Mouse (Mus musculus) neural tube, embryonic 11.5 days (tissue): ENCODE results near the gene Sema4d. TPM values are rescaled to one million over a fixed set of nuclear protein-coding genes. Genes with fewer than 3 reads are reported as not detected.

ENCODE experiments used
- ATAC-seq: fragments of 200-750 bp; cut with Nextera tagmentation; 2 replicates; pipeline ENCODE4 v1.8.0; 2017; ENCODE audit warnings: moderate number of reproducible peaks, mild to moderate bottlenecking, moderate TSS enrichment, moderate library complexity; ENCODE audit not compliant: insufficient read depth, low FRiP score, low TSS enrichment
- DNase-seq: peaks from one replicate; pipeline ENCODE4 v3.0.0-alpha.2; 2015; ENCODE audit warnings: low spot score
- H3K27ac ChIP-seq: fragments of 300-500 bp; sonication (generic); 2 replicates; pipeline ENCODE4 v1.5.1; 2014; ENCODE audit warnings: low read depth, mild to moderate bottlenecking, low read length
- H3K27me3 ChIP-seq: fragments of 300-500 bp; sonication (generic); 2 replicates; pipeline ENCODE4 v1.6.1; 2014; ENCODE audit warnings: mild to moderate bottlenecking, low read length, mixed read lengths; ENCODE audit not compliant: control insufficient read depth, insufficient read depth
- H3K36me3 ChIP-seq: fragments of 300-500 bp; sonication (generic); 2 replicates; pipeline ENCODE4 v1.6.1; 2014; ENCODE audit warnings: mild to moderate bottlenecking, low read length, moderate library complexity, mixed read lengths; ENCODE audit not compliant: control insufficient read depth, insufficient read depth
- H3K4me1 ChIP-seq: fragments of 300-500 bp; sonication (generic); 2 replicates; pipeline ENCODE4 v1.6.1; 2014; ENCODE audit warnings: low read length, mixed read lengths; ENCODE audit not compliant: control insufficient read depth, insufficient read depth
- H3K4me2 ChIP-seq: fragments of 300-500 bp; sonication (generic); 2 replicates; pipeline ENCODE4 v1.6.1; 2014; ENCODE audit warnings: low read depth, mild to moderate bottlenecking, moderate library complexity
- H3K4me3 ChIP-seq: fragments of 300-500 bp; sonication (generic); 2 replicates; pipeline ENCODE4 v1.5.1; 2014; ENCODE audit warnings: low read depth, low read length
- H3K9ac ChIP-seq: fragments of 300-500 bp; sonication (generic); 2 replicates; pipeline ENCODE4 v1.6.1; 2014; ENCODE audit warnings: mild to moderate bottlenecking, low read length
- H3K9me3 ChIP-seq: fragments of 300-500 bp; sonication (generic); 2 replicates; pipeline ENCODE4 v1.6.1; 2016; ENCODE audit warnings: low read length; ENCODE audit not compliant: control insufficient read depth
- WGBS: fragments of 180-500 bp; shearing (Covaris S2); extraction: QIAGEN DNeasy Blood & Tissue Kit; methylation state at CpG from one replicate; pipeline ENCODE4 v1.1.7; 2014; 5-methylcytosine and 5-hydroxymethylcytosine counted together
- polyA plus RNA-seq: library from polyadenylated mRNA; unstranded; fragments of >200 nt; fragmentation: Nextera tagmentation; extraction: Ambion mirVana; gene quantifications from 2 replicates; pipeline ENCODE4 v1.2.1, GENCODE M21; 2014

The Sema4d gene
- polyA plus RNA-seq, 1 experiment from 2014 or later = 6.7 TPM

GRCm38 (mm10) chr13:51658094-51658493 is 135.5 kb downstream of the Sema4d start:
- no peaks in the 10 kb centered on the region for H3K9me3 ChIP-seq
- no peak overlapping the region for H3K4me2 ChIP-seq
- ATAC-seq (no peak), DNase-seq (no peak)
- no peak overlapping the region for H3K27ac ChIP-seq
- 93% methylated on average over 3 of the region's 3 CpGs for WGBS
- no peaks in the 10 kb centered on the region for H3K4me1 ChIP-seq
- peaks cover 21% of the 10 kb centered on the region for H3K36me3 ChIP-seq
- no peak overlapping the region for H3K9ac ChIP-seq
- H3K4me3 ChIP-seq = no peak overlapping the region
- no peaks in the 10 kb centered on the region for H3K27me3 ChIP-seq

- Histone ChIP-seq H3K36me3 (peaks cover 19% of the 10 kb centered on the region), H3K4me2 (no peak overlapping the region), H3K4me3 (no peak overlapping the region), H3K4me1 (no peaks in the 10 kb centered on the region), H3K9ac (no peak overlapping the region), H3K9me3 (no peaks in the 10 kb centered on the region), H3K27ac (no peak overlapping the region), H3K27me3 (no peaks in the 10 kb centered on the region)
- DNase-seq = no peak
- no peak for ATAC-seq
- WGBS = 94% methylated on average over 13 of the region's 13 CpGs
Measured at GRCm38 (mm10) chr13:51656516-51657235, 136.9 kb downstream of the Sema4d start.

- no peaks in the 10 kb centered on the region for H3K9me3 ChIP-seq
- DNase-seq (no peak), ATAC-seq (no peak)
- WGBS = 93% methylated on average over 9 of the region's 9 CpGs
- H3K4me1 ChIP-seq = no peaks in the 10 kb centered on the region
- H3K27ac ChIP-seq = no peak overlapping the region
- H3K9ac ChIP-seq = no peak overlapping the region
- no peaks in the 10 kb centered on the region for H3K27me3 ChIP-seq
- H3K4me3 ChIP-seq = no peak overlapping the region
- H3K36me3 ChIP-seq = peaks cover 19% of the 10 kb centered on the region
- H3K4me2 ChIP-seq = no peak overlapping the region
Measured at GRCm38 (mm10) chr13:51653961-51654360, 139.6 kb downstream of the Sema4d start.

GRCm38 (mm10) chr13:51653159-51653558 is 140.4 kb downstream of the Sema4d start:
- Histone ChIP-seq H3K9ac (no peak overlapping the region), H3K36me3 (peaks cover 17% of the 10 kb centered on the region), H3K27ac (no peak overlapping the region), H3K9me3 (no peaks in the 10 kb centered on the region), H3K4me1 (no peaks in the 10 kb centered on the region), H3K4me2 (no peak overlapping the region), H3K27me3 (no peaks in the 10 kb centered on the region), H3K4me3 (no peak overlapping the region)
- 94% methylated on average over 6 of the region's 6 CpGs for WGBS
- ATAC-seq (no peak), DNase-seq (no peak)

- H3K27me3 ChIP-seq = no peaks in the 10 kb centered on the region
- peaks cover 4% of the 10 kb centered on the region; the same call in 1 of the 2 replicates for H3K4me1 ChIP-seq
- H3K4me3 ChIP-seq = peak within 1 kb of the TSS; percentile 68
- peak within 1 kb of the TSS; percentile 61 for H3K4me2 ChIP-seq
- H3K9me3 ChIP-seq = no peaks in the 10 kb centered on the region
- DNase-seq (peak; percentile 95), ATAC-seq (peak; percentile 94)
- under 1% methylated on average over 69 of the region's 69 CpGs for WGBS
- peaks cover 17% of the 10 kb centered on the region for H3K36me3 ChIP-seq
- peak within 1 kb of the TSS; percentile 84 for H3K9ac ChIP-seq
- H3K27ac ChIP-seq = peak within 1 kb of the TSS; percentile 39
Measured at GRCm38 (mm10) chr13:51651408-51652064, 142.0 kb downstream of the Sema4d start, which contains the start of gene Secisbp2. TSS of gene Secisbp2 (plus strand) at chr13:51651697.

GRCm38 (mm10) chr13:51649740-51650139 is 143.8 kb downstream of the Sema4d start:
- Histone ChIP-seq H3K9ac (no peak overlapping the region), H3K4me2 (no peak overlapping the region), H3K27me3 (no peaks in the 10 kb centered on the region), H3K9me3 (no peaks in the 10 kb centered on the region), H3K4me3 (no peak overlapping the region), H3K27ac (no peak overlapping the region), H3K36me3 (peaks cover 9% of the 10 kb centered on the region), H3K4me1 (peaks cover 4% of the 10 kb centered on the region; the same call in 1 of the 2 replicates)
- ATAC-seq (no peak), DNase-seq (no peak)
- 90% methylated on average over 1 of the region's 1 CpGs for WGBS

GRCm38 (mm10) chr13:51648237-51648636 is 145.3 kb downstream of the Sema4d start:
- Histone ChIP-seq H3K9ac (no peak overlapping the region), H3K9me3 (no peaks in the 10 kb centered on the region), H3K27me3 (no peaks in the 10 kb centered on the region), H3K4me1 (peaks cover 4% of the 10 kb centered on the region; the same call in 1 of the 2 replicates), H3K36me3 (peaks cover 3% of the 10 kb centered on the region), H3K4me2 (no peak overlapping the region), H3K27ac (no peak overlapping the region), H3K4me3 (no peak overlapping the region)
- WGBS = 91% methylated on average over 4 of the region's 4 CpGs
- ATAC-seq = no peak
- no peak for DNase-seq

GRCm38 (mm10) chr13:51647770-51648169 is 145.8 kb downstream of the Sema4d start:
- Histone ChIP-seq H3K27ac (no peak overlapping the region), H3K36me3 (no peaks in the 10 kb centered on the region), H3K9me3 (no peaks in the 10 kb centered on the region), H3K4me3 (0 out of 2 replicates have a peak overlapping the region, but pooled peaks have one; percentile 4), H3K27me3 (no peaks in the 10 kb centered on the region), H3K4me2 (peak overlapping the region; percentile 9; the same call in 1 of the 2 replicates), H3K9ac (no peak overlapping the region), H3K4me1 (peaks cover 4% of the 10 kb centered on the region; the same call in 1 of the 2 replicates)
- DNase-seq (no peak), ATAC-seq (no peak)
- 95% methylated on average over 3 of the region's 3 CpGs for WGBS
